9 mouse cellular contexts compared by ENCODE assay signal in the genomic region with DNA sequence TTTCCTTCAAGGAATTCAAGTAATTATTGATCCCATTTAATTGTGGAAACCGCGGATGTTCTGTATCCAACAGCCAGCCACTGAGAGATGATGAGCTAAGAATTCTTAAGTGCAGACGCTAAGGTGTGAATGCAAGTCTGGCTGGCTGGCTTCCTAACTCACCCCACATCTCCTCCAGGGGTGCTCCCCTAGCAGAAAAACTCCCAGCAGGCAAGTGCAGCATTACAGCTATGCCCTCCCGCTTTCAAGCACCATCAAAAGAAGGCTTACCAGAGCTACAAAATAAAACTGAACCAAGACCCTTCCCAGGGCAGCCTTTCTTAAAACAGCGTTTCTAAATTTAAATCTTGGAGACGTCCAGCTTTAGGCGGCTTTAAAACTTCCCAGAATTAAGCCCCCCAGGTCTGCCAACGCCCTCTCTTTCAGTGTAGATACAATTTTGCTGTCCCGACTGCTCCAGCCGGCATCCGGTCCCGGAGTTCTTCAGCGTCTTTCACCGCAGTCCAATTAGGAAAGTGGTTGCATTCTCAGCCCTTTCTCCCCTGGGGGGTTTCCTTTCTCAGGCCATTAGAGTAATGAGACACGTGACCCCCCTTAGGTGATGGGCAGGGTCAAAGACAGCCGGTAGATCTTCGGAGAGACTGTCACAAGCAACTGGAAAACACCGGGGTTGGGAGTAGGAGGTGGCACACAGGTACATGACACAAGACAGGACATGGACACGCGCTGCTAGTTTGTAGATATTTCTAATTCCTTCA. TPM values are rescaled to one million over a fixed set of nuclear protein-coding genes. Genes with fewer than 3 reads are reported as not detected.
A peak's percentile ranks its signal among the peaks of the same experiment; 100 is the strongest.
DNase-seq lines count a peak whose midpoint lies in the region; ATAC-seq and TF ChIP-seq lines count a peak whose summit lies in the region.
"Had no signal": no experiment of that assay in that cellular context is flagged by ENCODE, and none has a peak within 500 bp of the region (broad histone marks: within the 10 kb centered on the region; RNA-seq: fewer than 3 reads in every experiment).

No protein-coding gene starts in this region.

- peak overlapping the region; percentile 57 for H3K4me2 ChIP-seq in embryonic facial prominence, embryonic 13.5 days
- peak overlapping the region; percentile 28; the same call in 1 of the 2 replicates for H3K4me2 ChIP-seq in intestine, embryonic 16.5 days (ENCODE audit: low read depth, low read length)
- H3K4me2 ChIP-seq in neural tube, embryonic 13.5 days = peak overlapping the region; percentile 55

- H3K4me3 ChIP-seq in layer of hippocampus, adult 2 months = peak overlapping the region; percentile 20; the same call in 1 of the 2 replicates
- H3K4me3 ChIP-seq in embryonic facial prominence, embryonic 13.5 days = peak overlapping the region; percentile 33
- H3K4me3 ChIP-seq in intestine, embryonic 16.5 days (ENCODE audit: low read length) = peak overlapping the region; percentile 17
- peak overlapping the region; percentile 24 for H3K4me3 ChIP-seq in neural tube, embryonic 13.5 days

- ATAC-seq in embryonic facial prominence, embryonic 13.5 days (ENCODE audit: insufficient number of reproducible peaks, insufficient read depth, low FRiP score, low TSS enrichment, low read depth) = no peak
- ATAC-seq in intestine, embryonic 16.5 days = no peak
- ATAC-seq in neural tube, embryonic 13.5 days (ENCODE audit: low read depth) = no peak

- H3K27ac ChIP-seq in layer of hippocampus, adult 2 months = no peak overlapping the region
- no peak overlapping the region for H3K27ac ChIP-seq in embryonic facial prominence, embryonic 13.5 days
- H3K27ac ChIP-seq in intestine, embryonic 16.5 days (ENCODE audit: low read length) = no peak overlapping the region
- H3K27ac ChIP-seq in neural tube, embryonic 13.5 days (replicated peaks) = no peak overlapping the region

- peak overlapping the region; percentile 52; the same call in 1 of the 2 replicates for H3K9ac ChIP-seq in embryonic facial prominence, embryonic 13.5 days
- no peak overlapping the region for H3K9ac ChIP-seq in intestine, embryonic 16.5 days (ENCODE audit: low read depth, low read length)
- H3K9ac ChIP-seq in neural tube, embryonic 13.5 days = peak overlapping the region; percentile 52

- DNase-seq in layer of hippocampus, adult 2 months (ENCODE audit: low spot score in 2 of 2) = no peak
- DNase-seq in layer of hippocampus, postnatal 10 days (ENCODE audit: low spot score in 2 of 2) = no peak
- no peak for DNase-seq in spleen, postnatal 14 days (ENCODE audit: low spot score in 2 of 2)
- no peak for DNase-seq in c-Kit-positive CD71-positive TER-119-positive erythroid progenitor cells, embryonic 14.5 days (ENCODE audit: low spot score)
- DNase-seq in thymus, postnatal 10 days (ENCODE audit: low spot score in 2 of 2) = no peak
- DNase-seq: thymus, postnatal 14 days had no signal

- no peak for TF ChIP-seq CTCF in layer of hippocampus, adult 2 months (conservative IDR thresholded peaks at IDR 0.05)

- no peaks in the 10 kb centered on the region for H3K9me3 ChIP-seq in embryonic facial prominence, embryonic 13.5 days
- H3K9me3 ChIP-seq in intestine, embryonic 16.5 days (ENCODE audit: control insufficient read depth, low read length) = no peaks in the 10 kb centered on the region
- no peaks in the 10 kb centered on the region for H3K9me3 ChIP-seq in neural tube, embryonic 13.5 days

- no peaks in the 10 kb centered on the region for H3K36me3 ChIP-seq in embryonic facial prominence, embryonic 13.5 days
- H3K36me3 ChIP-seq in intestine, embryonic 16.5 days (ENCODE audit: control insufficient read depth, insufficient read depth, low read length) = no peaks in the 10 kb centered on the region
- no peaks in the 10 kb centered on the region for H3K36me3 ChIP-seq in neural tube, embryonic 13.5 days

- peaks cover 10% of the 10 kb centered on the region for H3K4me1 ChIP-seq in embryonic facial prominence, embryonic 13.5 days
- H3K4me1 ChIP-seq in intestine, embryonic 16.5 days (ENCODE audit: control insufficient read depth, insufficient read depth, low read length) = 0 out of 2 replicates have a peak, but pooled peaks cover 3% of the 10 kb centered on the region
- H3K4me1 ChIP-seq in neural tube, embryonic 13.5 days (replicated peaks) = peaks cover 6% of the 10 kb centered on the region

- 6% methylated on average over 20 of the region's 20 CpGs for WGBS in embryonic facial prominence, embryonic 13.5 days
- WGBS in intestine, embryonic 16.5 days = 17% methylated on average over 20 of the region's 20 CpGs
- 11% methylated on average over 20 of the region's 20 CpGs for WGBS in neural tube, embryonic 13.5 days

- H3K27me3 ChIP-seq in embryonic facial prominence, embryonic 13.5 days = peaks cover 33% of the 10 kb centered on the region
- 0 out of 2 replicates have a peak, but pooled peaks cover 4% of the 10 kb centered on the region for H3K27me3 ChIP-seq in intestine, embryonic 16.5 days (replicated peaks; ENCODE audit: control insufficient read depth, insufficient read depth, low read length)
- H3K27me3 ChIP-seq in neural tube, embryonic 13.5 days = peaks cover 14% of the 10 kb centered on the region

RNA-seq across cellular contexts. Expression of gene Paqr9, which starts 22.5 kb away (rescaled TPM):
- 10 to 100 TPM; 45.9 to 47.6 TPM for total RNA-seq in layer of hippocampus, adult 2 months (2021)
- 10 to 100 TPM; 42.6 to 47.8 TPM for total RNA-seq in layer of hippocampus, postnatal 10 days (2021)
- polyA plus RNA-seq in embryonic facial prominence, embryonic 13.5 days (2015; fragmentation: Nextera tagmentation; extraction: Ambion mirVana) = 0.15 and 0.32 TPM in 2 replicates
- polyA plus RNA-seq in intestine, embryonic 16.5 days (2015; fragmentation: Nextera tagmentation; extraction: Ambion mirVana) = 0.67 and 0.87 TPM in 2 replicates
- 4.1 and 4.3 TPM in 2 replicates for polyA plus RNA-seq in neural tube, embryonic 13.5 days (2015; fragmentation: Nextera tagmentation; extraction: Ambion mirVana)

RNA-seq across cellular contexts. Expression of gene Pcolce2, which starts 55.5 kb away (rescaled TPM):
- 1 to 10 TPM; 2.9 to 3.0 TPM for total RNA-seq in layer of hippocampus, adult 2 months (2021)
- total RNA-seq in layer of hippocampus, postnatal 10 days (2021) = 1 to 10 TPM; 2.1 to 3.1 TPM
- 8.2 and 10.0 TPM in 2 replicates for polyA plus RNA-seq in embryonic facial prominence, embryonic 13.5 days (2015; fragmentation: Nextera tagmentation; extraction: Ambion mirVana)
- polyA plus RNA-seq in intestine, embryonic 16.5 days (2015; fragmentation: Nextera tagmentation; extraction: Ambion mirVana) = 0.40 and 0.89 TPM in 2 replicates
- 3.1 and 4.9 TPM in 2 replicates for polyA plus RNA-seq in neural tube, embryonic 13.5 days (2015; fragmentation: Nextera tagmentation; extraction: Ambion mirVana)
